ENCODE assay signal across 8 mouse cellular contexts in genomic region chr5:123682372-123682771, GRCm38 (mm10). TPM values are rescaled to one million over a fixed set of nuclear protein-coding genes. Genes with fewer than 3 reads are reported as not detected.
A peak's percentile ranks its signal among the peaks of the same experiment; 100 is the strongest.
DNase-seq lines count a peak whose midpoint lies in the region; ATAC-seq lines count a peak whose summit lies in the region.

No protein-coding gene starts in this region.

- H3K9me3 ChIP-seq in heart, embryonic 14.5 days (ENCODE audit: control insufficient read depth, low read length): no peaks in the 10 kb centered on the region
- H3K9me3 ChIP-seq in hindbrain, embryonic 12.5 days (replicated peaks): no peaks in the 10 kb centered on the region

- peak overlapping the region; percentile 99 for H3K9ac ChIP-seq in heart, embryonic 14.5 days (ENCODE audit: low read length)
- H3K9ac ChIP-seq in hindbrain, embryonic 12.5 days: peak overlapping the region; percentile 99; the same call in 1 of the 2 replicates

- peak overlapping the region in 1 of 2 experiments; percentile 96; a peak in 2 of 4 replicates for H3K27ac ChIP-seq in heart, embryonic 14.5 days (replicated peaks in 1 of 2; ENCODE audit: control insufficient read depth in 1 of 2, insufficient read depth in 1 of 2, low read depth in 2 of 2, low read length in 2 of 2)
- H3K27ac ChIP-seq in hindbrain, embryonic 12.5 days: no peak overlapping the region

- 19% methylated on average over 4 of the region's 4 CpGs for WGBS in heart, embryonic 14.5 days
- WGBS in hindbrain, embryonic 12.5 days: 30% methylated on average over 4 of the region's 4 CpGs

- H3K36me3 ChIP-seq in heart, embryonic 14.5 days (ENCODE audit: control insufficient read depth, insufficient read depth, low read length): no peaks in the 10 kb centered on the region
- no peaks in the 10 kb centered on the region for H3K36me3 ChIP-seq in hindbrain, embryonic 12.5 days

- H3K4me3 ChIP-seq in heart, embryonic 14.5 days (ENCODE audit: control insufficient read depth in 1 of 2, insufficient read depth in 1 of 2, low read depth in 1 of 2, low read length in 2 of 2): peak overlapping the region in 1 of 2 experiments; percentile 98; a peak in 2 of 4 replicates
- peak overlapping the region; percentile 96 for H3K4me3 ChIP-seq in hindbrain, embryonic 12.5 days

- no peak for DNase-seq in heart, postnatal 36 days
- DNase-seq in T-cell, adult 2 months (ENCODE audit: low spot score): peak; percentile 64
- no peak for DNase-seq in MN1 (ENCODE audit: low spot score)
- DNase-seq in testis, postnatal 10 days (ENCODE audit: low spot score): no peak
- DNase-seq in cerebellum, postnatal 25 days: no peak

- no peaks in the 10 kb centered on the region for H3K27me3 ChIP-seq in heart, embryonic 14.5 days (ENCODE audit: control insufficient read depth, insufficient read depth, low read length)
- no peaks in the 10 kb centered on the region for H3K27me3 ChIP-seq in hindbrain, embryonic 12.5 days

- ATAC-seq in heart, embryonic 14.5 days (ENCODE audit: insufficient number of reproducible peaks, insufficient read depth, low FRiP score, low read depth): no peak
- ATAC-seq in hindbrain, embryonic 12.5 days (ENCODE audit: low FRiP score): no peak
- ATAC-seq in megakaryocyte progenitor cell, adult 5-6 weeks (replicated peaks; ENCODE audit: poor library complexity): peak; percentile 51

- intact Hi-C loops in heart, postnatal 36 days (cut with DNase I): loop anchor here (5.0 kb wide), 2 partner anchors 40 to 55 kb away; no protein-coding TSS in a partner anchor

- H3K4me2 ChIP-seq in heart, embryonic 14.5 days (ENCODE audit: low read length): peak overlapping the region; percentile 93
- H3K4me2 ChIP-seq in hindbrain, embryonic 12.5 days (replicated peaks): peak overlapping the region; percentile 70

- peaks cover 6 to 42% of the 10 kb centered on the region in 2 experiments for H3K4me1 ChIP-seq in heart, embryonic 14.5 days (ENCODE audit: control insufficient read depth in 2 of 2, insufficient read depth in 2 of 2, low read length in 2 of 2)
- H3K4me1 ChIP-seq in hindbrain, embryonic 12.5 days: peaks cover 19% of the 10 kb centered on the region

RNA-seq across cellular contexts. Expression of gene Clip1, which starts 2.0 kb away (rescaled TPM):
- 48.0 and 50.5 TPM in 2 replicates for polyA plus RNA-seq in heart, embryonic 14.5 days (2014; fragmentation: Nextera tagmentation; extraction: Ambion mirVana)
- 100 to 1,000 TPM; 164 to 217 TPM for total RNA-seq in heart, postnatal 36 days (2021)
- polyA plus RNA-seq in hindbrain, embryonic 12.5 days (2016; fragmentation: Nextera tagmentation; extraction: Ambion mirVana): 71.4 and 74.6 TPM in 2 replicates
- total RNA-seq in megakaryocyte progenitor cell, adult 5-6 weeks (2015): 45.7 and 46.4 TPM in 2 replicates
- 72.5 and 98.3 TPM in 2 replicates for total RNA-seq in megakaryocyte progenitor cell, adult 5-6 weeks (2017)

RNA-seq across cellular contexts. Expression of gene Zcchc8, which starts 38.5 kb away (rescaled TPM):
- polyA plus RNA-seq in heart, embryonic 14.5 days (2014; fragmentation: Nextera tagmentation; extraction: Ambion mirVana): 57.0 and 63.1 TPM in 2 replicates
- 10 to 100 TPM; 22.6 to 25.0 TPM for total RNA-seq in heart, postnatal 36 days (2021)
- polyA plus RNA-seq in hindbrain, embryonic 12.5 days (2016; fragmentation: Nextera tagmentation; extraction: Ambion mirVana): 80.2 and 90.5 TPM in 2 replicates
- 50.8 and 52.0 TPM in 2 replicates for total RNA-seq in megakaryocyte progenitor cell, adult 5-6 weeks (2015)
- 103 and 131 TPM in 2 replicates for total RNA-seq in megakaryocyte progenitor cell, adult 5-6 weeks (2017)
